Mouse (Mus musculus): ENCODE data around the gene Rdh19.
"Not testable (repeated sequence)": the region's sequence is repeated elsewhere in the genome, so short reads cannot be mapped to it uniquely, and the experiment has no call there.

DNA sequence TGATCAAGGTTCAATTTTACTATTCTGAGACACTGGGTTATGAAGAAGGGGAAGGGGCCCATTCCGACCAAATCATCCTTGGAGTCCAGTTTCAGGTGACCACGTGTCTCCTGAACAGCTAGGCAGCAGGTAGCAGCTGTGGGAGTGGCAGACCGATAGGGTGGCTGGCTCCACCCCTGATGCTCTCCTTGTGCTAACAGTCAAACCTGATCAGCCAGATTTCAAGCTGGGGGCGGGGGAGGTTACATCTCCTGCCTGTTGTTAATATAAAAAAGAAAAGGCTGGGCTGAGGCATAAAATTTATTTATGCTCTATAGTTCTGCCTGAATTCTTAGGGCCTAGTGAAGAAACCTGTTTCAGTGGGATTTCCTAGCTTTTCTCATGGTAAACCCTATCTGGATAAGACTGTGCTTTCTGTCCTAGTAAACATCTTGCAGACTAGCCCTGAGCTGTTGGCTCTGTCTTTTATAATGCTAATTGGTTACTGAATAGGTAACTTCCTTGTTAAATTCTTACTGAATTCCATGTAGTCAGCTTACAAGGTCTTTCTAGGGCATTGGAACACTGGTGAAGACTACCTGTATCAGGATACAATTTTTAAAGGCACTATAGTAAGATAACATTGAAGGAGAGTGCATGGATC lies 32.3 kb upstream of the Rdh19 start:
- not testable (repeated sequence) for TF ChIP-seq USF1 (IDR thresholded peaks at IDR 0.05; ENCODE audit: low read depth, low read length); RAD21 (IDR thresholded peaks at IDR 0.05; ENCODE audit: low read depth, low read length); CTCF (IDR thresholded peaks at IDR 0.05 in 2 of 3, conservative IDR thresholded peaks at IDR 0.05 in 1 of 3; ENCODE audit: control insufficient read depth in 1 of 3, insufficient read depth in 1 of 3, low read depth in 2 of 3, low read length in 3 of 3, poor library complexity in 1 of 3, severe bottlenecking in 1 of 3)

All from MEL (cell line).